Mouse (Mus musculus) spleen, postnatal 36 days (tissue): ENCODE results near the gene Atp5d.

Experiments
- DNase-seq, 2 experiments: peaks; one replicate each; pipeline ENCODE4 v3.0.0; 2022; ENCODE audit warnings: low spot score in 2 of 2, mixed read lengths in 1 of 2

Atp5d gene

GRCm38 (mm10) chr10:80179068-80180051 lies 40.9 kb downstream of the Atp5d start, which contains the start of gene Efna2:
Efna2 (plus strand) TSS chr10:80179482.
- DNase-seq = no peak

GRCm38 (mm10) chr10:80180288-80180687 lies 41.9 kb downstream of the Atp5d start:
- no peak for DNase-seq

- no peak for DNase-seq
These were observed 42.4 kb downstream of the Atp5d start for GRCm38 (mm10) chr10:80180823-80181222.

GRCm38 (mm10) chr10:80182547-80182946 lies 44.1 kb downstream of the Atp5d start:
- no peak for DNase-seq

- DNase-seq = no peak
These were observed 48.2 kb downstream of the Atp5d start for GRCm38 (mm10) chr10:80186649-80187048.

GRCm38 (mm10) chr10:80187739-80188138 lies 49.3 kb downstream of the Atp5d start:
- DNase-seq = no peak

GRCm38 (mm10) chr10:80188453-80189024 lies 50.1 kb downstream of the Atp5d start:
- no peak for DNase-seq

GRCm38 (mm10) chr10:80189999-80190398 lies 51.6 kb downstream of the Atp5d start:
- no peak for DNase-seq

- DNase-seq = no peak
These were observed 52.1 kb downstream of the Atp5d start for GRCm38 (mm10) chr10:80190491-80191051.

- DNase-seq = no peak
These were observed 55.5 kb downstream of the Atp5d start for GRCm38 (mm10) chr10:80193976-80194375.

GRCm38 (mm10) chr10:80194441-80194840 lies 56.0 kb downstream of the Atp5d start:
- no peak for DNase-seq
